Mouse (Mus musculus): ENCODE measurements around the gene Pde4b. TPM values are rescaled to one million over a fixed set of nuclear protein-coding genes. Genes with fewer than 3 reads are reported as not detected.
A peak's percentile ranks its signal among the peaks of the same experiment; 100 is the strongest.
"Not testable (repeated sequence)": the region's sequence is repeated elsewhere in the genome, so short reads cannot be mapped to it uniquely, and the experiment has no call there.

The Pde4b gene
- polyA plus RNA-seq, 1 experiment from 2014 or later = 4.2 TPM

- H3K4me2 ChIP-seq = no peak overlapping the region
- no peak for ATAC-seq
- no peaks in the 10 kb centered on the region for H3K27me3 ChIP-seq (replicated peaks)
- no peak overlapping the region for H3K9ac ChIP-seq
- peaks cover 11% of the 10 kb centered on the region for H3K4me1 ChIP-seq
- no peaks in the 10 kb centered on the region for H3K9me3 ChIP-seq (replicated peaks)
- H3K4me3 ChIP-seq = no peak overlapping the region
- H3K27ac ChIP-seq = no peak overlapping the region
- no peaks in the 10 kb centered on the region for H3K36me3 ChIP-seq
- 41% methylated on average over 4 of the region's 4 CpGs for WGBS (ENCODE audit: insufficient replicate concordance)
Observed at GRCm38 (mm10) chr4:102493342-102494128, 406.2 kb downstream of the Pde4b start.

GRCm38 (mm10) chr4:102494203-102494602, 406.9 kb downstream of the Pde4b start:
- H3K9ac ChIP-seq; H3K4me3 ChIP-seq; H3K36me3 ChIP-seq; H3K27me3 ChIP-seq (replicated peaks); H3K4me2 ChIP-seq; H3K9me3 ChIP-seq (replicated peaks); H3K27ac ChIP-seq: not testable (repeated sequence)
- WGBS (ENCODE audit: insufficient replicate concordance) = 65% methylated on average over 8 of the region's 10 CpGs
- H3K4me1 ChIP-seq = peaks cover 11% of the 10 kb centered on the region
- peak; percentile 81 for ATAC-seq

- Histone ChIP-seq H3K27me3 (replicated peaks) (no peaks in the 10 kb centered on the region), H3K4me2 (no peak overlapping the region), H3K9me3 (replicated peaks) (no peaks in the 10 kb centered on the region), H3K27ac (no peak overlapping the region), H3K36me3 (no peaks in the 10 kb centered on the region), H3K9ac (no peak overlapping the region), H3K4me1 (peaks cover 11% of the 10 kb centered on the region), H3K4me3 (no peak overlapping the region)
- 57% methylated on average over 5 of the region's 5 CpGs for WGBS (ENCODE audit: insufficient replicate concordance)
- ATAC-seq = no peak
Observed at GRCm38 (mm10) chr4:102495001-102495400, 407.7 kb downstream of the Pde4b start.

- no peaks in the 10 kb centered on the region for H3K36me3 ChIP-seq
- H3K4me1 ChIP-seq = peaks cover 11% of the 10 kb centered on the region
- H3K4me3 ChIP-seq = no peak overlapping the region
- H3K4me2 ChIP-seq = no peak overlapping the region
- H3K9me3 ChIP-seq (replicated peaks) = no peaks in the 10 kb centered on the region
- no peak for ATAC-seq
- 50% methylated on average over 5 of the region's 5 CpGs for WGBS (ENCODE audit: insufficient replicate concordance)
- H3K27ac ChIP-seq = no peak overlapping the region
- no peaks in the 10 kb centered on the region for H3K27me3 ChIP-seq (replicated peaks)
- no peak overlapping the region for H3K9ac ChIP-seq
Observed at GRCm38 (mm10) chr4:102495474-102495873, 408.1 kb downstream of the Pde4b start.

GRCm38 (mm10) chr4:102496269-102497177, 409.2 kb downstream of the Pde4b start:
- Histone ChIP-seq H3K4me3 (no peak overlapping the region), H3K27ac (no peak overlapping the region), H3K36me3 (no peaks in the 10 kb centered on the region), H3K9ac (no peak overlapping the region), H3K4me2 (no peak overlapping the region), H3K9me3 (replicated peaks) (no peaks in the 10 kb centered on the region), H3K27me3 (replicated peaks) (no peaks in the 10 kb centered on the region), H3K4me1 (peaks cover 11% of the 10 kb centered on the region)
- no peak for ATAC-seq
- 73% methylated on average over 20 of the region's 20 CpGs for WGBS (ENCODE audit: insufficient replicate concordance)

- Histone ChIP-seq H3K4me2 (no peak overlapping the region), H3K9ac (no peak overlapping the region), H3K4me3 (no peak overlapping the region), H3K27me3 (replicated peaks) (no peaks in the 10 kb centered on the region), H3K4me1 (peaks cover 11% of the 10 kb centered on the region), H3K27ac (no peak overlapping the region), H3K36me3 (no peaks in the 10 kb centered on the region), H3K9me3 (replicated peaks) (no peaks in the 10 kb centered on the region)
- ATAC-seq = no peak
- 68% methylated on average over 3 of the region's 3 CpGs for WGBS (ENCODE audit: insufficient replicate concordance)
Observed at GRCm38 (mm10) chr4:102497221-102497620, 409.9 kb downstream of the Pde4b start.

GRCm38 (mm10) chr4:102498169-102498919, 411.0 kb downstream of the Pde4b start:
- no peaks in the 10 kb centered on the region for H3K27me3 ChIP-seq (replicated peaks)
- no peak overlapping the region for H3K27ac ChIP-seq
- peaks cover 11% of the 10 kb centered on the region for H3K4me1 ChIP-seq
- H3K36me3 ChIP-seq = no peaks in the 10 kb centered on the region
- no peak overlapping the region for H3K4me2 ChIP-seq
- no peak overlapping the region for H3K4me3 ChIP-seq
- 52% methylated on average over 4 of the region's 4 CpGs for WGBS (ENCODE audit: insufficient replicate concordance)
- no peak overlapping the region for H3K9ac ChIP-seq
- H3K9me3 ChIP-seq (replicated peaks) = no peaks in the 10 kb centered on the region
- ATAC-seq = no peak

GRCm38 (mm10) chr4:102498920-102499316, 411.6 kb downstream of the Pde4b start:
- Histone ChIP-seq H3K4me1 (peaks cover 11% of the 10 kb centered on the region), H3K27ac (no peak overlapping the region), H3K9ac (no peak overlapping the region), H3K27me3 (replicated peaks) (no peaks in the 10 kb centered on the region), H3K4me3 (no peak overlapping the region), H3K36me3 (no peaks in the 10 kb centered on the region), H3K9me3 (replicated peaks) (no peaks in the 10 kb centered on the region), H3K4me2 (no peak overlapping the region)
- ATAC-seq = no peak
- 26% methylated on average over 1 of the region's 1 CpGs for WGBS (ENCODE audit: insufficient replicate concordance)

GRCm38 (mm10) chr4:102505714-102506113, 418.4 kb downstream of the Pde4b start:
- no peaks in the 10 kb centered on the region for H3K36me3 ChIP-seq
- no peak overlapping the region for H3K27ac ChIP-seq
- H3K4me3 ChIP-seq = no peak overlapping the region
- H3K4me2 ChIP-seq = no peak overlapping the region
- no peak overlapping the region for H3K9ac ChIP-seq
- no peaks in the 10 kb centered on the region for H3K27me3 ChIP-seq (replicated peaks)
- no peaks in the 10 kb centered on the region for H3K9me3 ChIP-seq (replicated peaks)
- 62% methylated on average over 6 of the region's 6 CpGs for WGBS (ENCODE audit: insufficient replicate concordance)
- ATAC-seq = no peak
- H3K4me1 ChIP-seq = peaks cover 16% of the 10 kb centered on the region; the same call in 1 of the 2 replicates

GRCm38 (mm10) chr4:102506376-102507280, 419.3 kb downstream of the Pde4b start:
- 30% methylated on average over 15 of the region's 15 CpGs for WGBS (ENCODE audit: insufficient replicate concordance)
- ATAC-seq = no peak

GRCm38 (mm10) chr4:102507344-102507743, 420.0 kb downstream of the Pde4b start:
- no peak overlapping the region for H3K4me3 ChIP-seq
- ATAC-seq = no peak
- peaks cover 21% of the 10 kb centered on the region; the same call in 1 of the 2 replicates for H3K4me1 ChIP-seq
- no peak overlapping the region for H3K27ac ChIP-seq
- no peaks in the 10 kb centered on the region for H3K27me3 ChIP-seq (replicated peaks)
- H3K9me3 ChIP-seq (replicated peaks) = no peaks in the 10 kb centered on the region
- H3K4me2 ChIP-seq = peak overlapping the region; percentile 19; the same call in 1 of the 2 replicates
- whole genome bisulfite sequencing (ENCODE audit: insufficient replicate concordance) = 30% methylated on average over 9 of the region's 9 CpGs
- H3K9ac ChIP-seq = no peak overlapping the region
- no peaks in the 10 kb centered on the region for H3K36me3 ChIP-seq

More at GRCm38 (mm10) chr4:102506376-102507280, 419.3 kb downstream of the Pde4b start:
- Histone ChIP-seq H3K4me3 (no peak overlapping the region), H3K27ac (no peak overlapping the region; the same call in 1 of the 2 replicates), H3K27me3 (replicated peaks) (no peaks in the 10 kb centered on the region), H3K4me2 (peak overlapping the region; percentile 19), H3K4me1 (peaks cover 18% of the 10 kb centered on the region; the same call in 1 of the 2 replicates), H3K9ac (no peak overlapping the region), H3K36me3 (no peaks in the 10 kb centered on the region), H3K9me3 (replicated peaks) (no peaks in the 10 kb centered on the region)

All from liver, embryonic 12.5 days (tissue).